9 mouse cellular contexts compared by ENCODE assay signal in genomic region chr5:57721927-57722326, GRCm38 (mm10). TPM values are rescaled to one million over a fixed set of nuclear protein-coding genes. Genes with fewer than 3 reads are reported as not detected.
DNase-seq lines count a peak whose midpoint lies in the region; ATAC-seq and TF ChIP-seq lines count a peak whose summit lies in the region.
"Had no signal": no experiment of that assay in that cellular context is flagged by ENCODE, and none has a peak within 500 bp of the region (broad histone marks: within the 10 kb centered on the region; RNA-seq: fewer than 3 reads in every experiment).

No protein-coding gene starts in this region.

- H3K27ac ChIP-seq in heart, embryonic 10.5 days = peak overlapping the region; percentile 96; the same call in 1 of the 2 replicates
- H3K27ac ChIP-seq in embryonic facial prominence, embryonic 10.5 days (replicated peaks) = no peak overlapping the region
- H3K27ac ChIP-seq in hindbrain, embryonic 14.5 days = no peak overlapping the region
- no peak overlapping the region for H3K27ac ChIP-seq in midbrain, postnatal 0 days (ENCODE audit: low read depth, low read length)

- peak overlapping the region; percentile 86 for H3K4me2 ChIP-seq in hindbrain, embryonic 14.5 days (replicated peaks)
- H3K4me2 ChIP-seq in midbrain, postnatal 0 days (ENCODE audit: low read depth, low read length, poor library complexity, severe bottlenecking) = peak overlapping the region; percentile 72

- H3K36me3 ChIP-seq in heart, embryonic 10.5 days = peaks cover 7% of the 10 kb centered on the region; the same call in 1 of the 2 replicates
- no peaks in the 10 kb centered on the region for H3K36me3 ChIP-seq in embryonic facial prominence, embryonic 10.5 days (replicated peaks)
- H3K36me3 ChIP-seq in hindbrain, embryonic 14.5 days (replicated peaks; ENCODE audit: control insufficient read depth, insufficient read depth) = no peaks in the 10 kb centered on the region
- H3K36me3 ChIP-seq in midbrain, postnatal 0 days (ENCODE audit: insufficient read depth, low read length) = no peaks in the 10 kb centered on the region

- no peak for TF ChIP-seq CTCF in midbrain, postnatal 0 days (IDR thresholded peaks at IDR 0.05)

- WGBS in heart, embryonic 10.5 days = 4% methylated on average over 6 of the region's 6 CpGs
- WGBS in embryonic facial prominence, embryonic 10.5 days = 33% methylated on average over 6 of the region's 6 CpGs
- WGBS in hindbrain, embryonic 14.5 days = 38% methylated on average over 6 of the region's 6 CpGs
- WGBS in midbrain, postnatal 0 days = 31% methylated on average over 6 of the region's 6 CpGs

- no peak for ATAC-seq in hindbrain, embryonic 14.5 days (ENCODE audit: low FRiP score)
- ATAC-seq in midbrain, postnatal 0 days (ENCODE audit: low FRiP score) = no peak

- peak overlapping the region; percentile 85 for H3K4me3 ChIP-seq in heart, embryonic 10.5 days
- peak overlapping the region; percentile 73 for H3K4me3 ChIP-seq in embryonic facial prominence, embryonic 10.5 days
- peak overlapping the region; percentile 56 for H3K4me3 ChIP-seq in hindbrain, embryonic 14.5 days (replicated peaks; ENCODE audit: low read length)
- peak overlapping the region; percentile 84 for H3K4me3 ChIP-seq in midbrain, postnatal 0 days (ENCODE audit: low read depth, low read length)

- DNase-seq in heart, embryonic 10.5 days (ENCODE audit: low spot score) = peak; percentile 72
- no peak for DNase-seq in heart, adult 9 months (ENCODE audit: low spot score in 2 of 2)
- DNase-seq in embryonic facial prominence, embryonic 10.5 days (ENCODE audit: low spot score) = no peak
- no peak for DNase-seq in hindbrain, embryonic 14.5 days (ENCODE audit: low spot score)
- no peak for DNase-seq in midbrain, postnatal 0 days (ENCODE audit: low spot score)
- no peak for DNase-seq in adrenal gland, adult (ENCODE audit: inconsistent age in 2 of 2, low spot score in 1 of 2)
- no peak for DNase-seq in thymus, postnatal 10 days (ENCODE audit: low spot score in 2 of 2)
- no peak for DNase-seq in spleen, postnatal 4 days (ENCODE audit: low spot score in 2 of 2)
- DNase-seq: kidney, adult 18-20 months had no signal

- H3K9ac ChIP-seq in hindbrain, embryonic 14.5 days = peak overlapping the region; percentile 84
- peak overlapping the region; percentile 81 for H3K9ac ChIP-seq in midbrain, postnatal 0 days (replicated peaks; ENCODE audit: low read length, poor library complexity, severe bottlenecking)

- H3K9me3 ChIP-seq in heart, embryonic 10.5 days = no peaks in the 10 kb centered on the region
- H3K9me3 ChIP-seq in embryonic facial prominence, embryonic 10.5 days = no peaks in the 10 kb centered on the region
- no peaks in the 10 kb centered on the region for H3K9me3 ChIP-seq in hindbrain, embryonic 14.5 days (ENCODE audit: control insufficient read depth, low read length)
- no peaks in the 10 kb centered on the region for H3K9me3 ChIP-seq in midbrain, postnatal 0 days (ENCODE audit: low read length)

- 0 out of 2 replicates have a peak, but pooled peaks cover 4% of the 10 kb centered on the region for H3K4me1 ChIP-seq in heart, embryonic 10.5 days
- H3K4me1 ChIP-seq in embryonic facial prominence, embryonic 10.5 days = peaks cover 29% of the 10 kb centered on the region
- peaks cover 16% of the 10 kb centered on the region for H3K4me1 ChIP-seq in hindbrain, embryonic 14.5 days (replicated peaks; ENCODE audit: control insufficient read depth, insufficient read depth, low read length)
- H3K4me1 ChIP-seq in midbrain, postnatal 0 days (ENCODE audit: insufficient read depth, low read length) = no peaks in the 10 kb centered on the region

- H3K27me3 ChIP-seq in heart, embryonic 10.5 days (ENCODE audit: insufficient read depth, poor library complexity, severe bottlenecking) = no peaks in the 10 kb centered on the region
- peaks cover 43% of the 10 kb centered on the region for H3K27me3 ChIP-seq in embryonic facial prominence, embryonic 10.5 days (replicated peaks; ENCODE audit: low read depth, poor library complexity, severe bottlenecking)
- H3K27me3 ChIP-seq in hindbrain, embryonic 14.5 days (ENCODE audit: control insufficient read depth, insufficient read depth, low read length) = no peaks in the 10 kb centered on the region
- H3K27me3 ChIP-seq in midbrain, postnatal 0 days (ENCODE audit: insufficient read depth, low read length) = no peaks in the 10 kb centered on the region

RNA-seq across cellular contexts. Expression of gene Pcdh7, which starts 4.2 kb away (rescaled TPM):
- 20.6 and 23.9 TPM in 2 replicates for polyA plus RNA-seq in heart, embryonic 10.5 days (2016; fragmentation: Nextera tagmentation; extraction: Ambion mirVana)
- 6.2 and 7.0 TPM in 2 replicates for polyA plus RNA-seq in embryonic facial prominence, embryonic 10.5 days (2016; fragmentation: Nextera tagmentation; extraction: Ambion mirVana)
- 34.4 and 37.5 TPM in 2 replicates for polyA plus RNA-seq in hindbrain, embryonic 14.5 days (2014; fragmentation: Nextera tagmentation; extraction: Ambion mirVana)
- 157 and 178 TPM in 2 replicates for total RNA-seq in midbrain, postnatal 0 days (2014; rRNA removed)
- polyA plus RNA-seq in midbrain, postnatal 0 days (2015; fragmentation: Nextera tagmentation; extraction: Ambion mirVana) = 25.4 and 29.6 TPM in 2 replicates
